Mouse (Mus musculus) kidney, adult 9 months (tissue): Measurements from ENCODE around the gene Amer3.
"Not testable (repeated sequence)": the region's sequence is repeated elsewhere in the genome, so short reads cannot be mapped to it uniquely, and the experiment has no call there.

Experiments used
- DNase-seq: peaks from one replicate; pipeline ENCODE4 v3.0.0; 2022

Gene Amer3

DNA sequence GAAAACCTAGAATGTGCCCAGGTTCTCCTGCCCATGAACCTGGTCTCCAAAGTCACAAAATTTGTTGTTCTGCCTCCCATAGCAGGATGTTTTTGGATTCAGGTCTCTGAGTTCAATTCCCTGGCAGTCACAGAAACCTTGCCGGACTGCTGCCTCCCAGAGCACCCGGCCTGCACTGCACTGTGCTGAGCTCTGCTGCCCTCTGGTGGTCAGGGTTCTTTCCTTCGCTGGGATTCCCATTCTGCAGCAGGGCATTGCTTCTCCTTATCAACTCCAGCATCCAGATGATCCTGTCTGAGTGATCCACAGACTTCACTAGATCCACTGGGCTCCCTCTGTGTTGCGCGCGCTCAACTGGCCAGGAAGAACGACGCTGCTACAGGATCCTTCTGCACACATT lies 22.9 kb downstream of the Amer3 start:
- peak; percentile 52 for DNase-seq

DNA sequence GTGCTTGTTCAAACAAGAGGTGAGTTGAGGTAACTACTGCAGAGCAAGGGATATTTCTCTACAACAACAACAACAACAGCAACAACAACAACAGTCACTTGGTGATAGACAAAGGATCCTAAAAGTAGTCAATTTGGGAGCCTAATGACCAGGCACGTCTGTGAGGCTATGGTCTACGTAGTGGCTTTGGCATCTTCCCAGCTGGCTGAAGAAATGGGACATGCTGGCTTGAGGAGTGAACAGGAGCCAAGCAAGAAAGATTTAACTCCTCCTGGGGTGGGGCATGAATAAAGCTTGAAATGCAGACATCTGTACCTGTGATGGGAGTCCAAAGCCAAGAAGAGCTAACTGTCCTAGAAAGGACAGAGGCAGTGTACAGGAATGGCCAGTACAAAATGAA lies 34.3 kb downstream of the Amer3 start:
- DNase-seq, result no peak

DNA sequence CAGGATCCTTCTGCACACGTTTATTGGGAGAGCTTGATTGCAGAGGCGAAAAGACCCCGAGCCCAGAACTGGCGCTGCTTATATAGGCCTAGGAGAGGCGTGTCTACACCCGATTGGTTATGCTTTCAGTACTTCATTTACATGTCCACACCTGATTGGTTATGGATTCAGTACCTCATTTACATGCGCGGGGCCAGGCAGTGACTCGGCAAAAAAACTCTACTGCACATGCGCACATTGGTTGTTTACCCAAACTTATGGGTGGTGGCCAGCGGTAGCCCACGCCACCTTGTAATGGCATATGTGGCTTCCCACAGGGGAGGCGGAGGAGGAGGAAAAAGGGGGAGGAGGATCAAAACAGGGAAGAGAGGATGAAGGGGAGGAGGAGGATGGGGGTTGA lies 40.7 kb downstream of the Amer3 start:
- DNase-seq, result not testable (repeated sequence)

DNA sequence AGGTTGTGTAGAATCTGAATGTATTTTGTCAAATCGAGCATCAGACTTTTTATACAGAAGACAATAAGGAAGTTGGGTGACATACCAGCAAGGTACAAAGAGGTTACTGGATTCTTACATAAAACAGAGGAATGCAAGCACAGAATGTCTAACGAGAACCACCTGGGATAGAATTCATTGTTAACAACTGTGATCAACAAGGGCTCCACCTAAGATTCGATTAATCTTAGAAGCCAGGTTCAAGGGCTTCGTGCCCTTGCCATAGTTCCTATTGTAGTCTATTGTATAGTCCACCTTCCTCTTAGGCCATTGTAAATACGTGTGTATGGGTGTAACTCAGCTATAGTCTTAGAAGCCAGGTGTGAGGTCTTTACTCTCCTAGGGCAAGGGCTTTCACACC lies 41.3 kb downstream of the Amer3 start:
- not testable (repeated sequence) for DNase-seq

DNA sequence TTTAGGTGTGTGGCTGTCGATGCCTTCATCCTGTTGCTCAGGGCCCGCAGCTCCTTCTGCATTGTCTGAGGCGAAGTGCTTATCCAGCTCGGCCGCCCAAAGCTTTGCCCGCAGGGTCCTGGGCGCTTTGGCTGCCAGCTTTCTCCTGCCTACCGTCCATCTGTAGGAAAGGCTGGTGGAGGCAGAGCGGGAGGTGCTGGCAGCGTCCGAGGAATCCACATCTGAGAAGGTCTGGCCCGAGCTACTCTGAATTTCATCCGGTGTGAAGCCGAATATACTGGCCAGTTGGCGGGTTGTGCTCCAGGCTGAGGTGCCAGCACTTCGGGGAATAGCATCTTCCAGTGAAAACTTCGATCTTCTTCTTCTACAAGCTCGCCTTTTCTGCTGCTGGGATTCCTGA lies 56.3 kb downstream of the Amer3 start:
- no peak for DNase-seq
